Mouse (Mus musculus) gastrocnemius, adult 18-20 months (tissue): ENCODE data around the gene Tfec. TPM values are rescaled to one million over a fixed set of nuclear protein-coding genes. Genes with fewer than 3 reads are reported as not detected.

Experiments used
- DNase-seq: peaks from one replicate; pipeline ENCODE4 v3.0.0; 2021; ENCODE audit warnings: low spot score
- long read RNA-seq, 2 experiments: library from polyadenylated mRNA; stranded (forward); transcript quantifications; one replicate each; pipeline ENCODE4 v2.0.0; 2021
- total RNA-seq, 2 experiments: library from RNA; stranded (reverse); gene quantifications; 2 replicates each; pipeline ENCODE4 v1.2.3; 2021

Tfec gene
- not detected for total RNA-seq
- long read RNA-seq, experiment 1 = 0 reads
- long read RNA-seq, experiment 2 = 0 reads

GRCm38 (mm10) chr6:16898251-16898862 is at the start of gene Tfec:
Gene Tfec (minus strand): TSS chr6:16898441.
- DNase-seq = no peak

DNA sequence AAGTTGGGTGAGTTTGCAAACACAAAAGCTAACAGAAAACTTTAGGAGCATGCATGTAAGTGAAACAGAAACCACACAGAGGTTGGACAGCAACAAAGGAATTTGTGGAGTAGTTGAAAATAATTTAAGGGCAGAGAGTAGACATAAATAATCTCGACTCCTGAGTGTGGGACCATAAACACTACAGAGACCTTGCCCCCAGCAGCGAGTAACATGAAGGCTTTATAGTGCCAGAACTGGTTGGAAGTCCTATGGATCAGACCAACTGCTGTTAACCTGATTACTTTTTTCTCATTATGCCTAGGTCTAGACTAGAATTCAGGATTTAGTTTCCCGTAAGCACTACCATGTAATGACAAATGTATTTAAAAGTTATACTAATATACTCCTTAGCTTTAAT is 49.6 kb upstream of the Tfec start:
- DNase-seq = no peak

GRCm38 (mm10) chr6:16943513-16943912 is 45.3 kb upstream of the Tfec start:
- no peak for DNase-seq

DNA sequence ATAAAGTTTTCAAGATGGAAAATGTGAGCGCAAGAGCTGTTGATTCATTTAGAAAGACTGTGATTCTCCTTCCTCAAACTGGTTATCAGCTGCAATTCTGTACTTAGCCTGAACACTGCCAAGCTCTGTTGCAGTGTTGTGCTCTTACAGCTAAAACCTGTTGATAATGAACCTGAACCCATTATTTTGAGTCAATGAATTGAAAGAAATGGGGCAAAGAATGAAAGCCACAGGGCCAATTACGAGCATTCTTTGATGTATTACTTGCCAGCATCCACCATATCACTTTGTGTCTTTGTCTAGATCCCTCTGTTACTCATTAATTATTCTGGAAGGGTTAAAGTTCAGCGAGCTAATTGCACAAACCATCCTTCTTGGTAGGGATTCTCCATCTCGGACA is 44.2 kb upstream of the Tfec start:
- DNase-seq = no peak

GRCm38 (mm10) chr6:16931059-16931458 is 32.8 kb upstream of the Tfec start:
- DNase-seq = no peak

GRCm38 (mm10) chr6:16920111-16920656 is 21.9 kb upstream of the Tfec start:
- no peak for DNase-seq

DNA sequence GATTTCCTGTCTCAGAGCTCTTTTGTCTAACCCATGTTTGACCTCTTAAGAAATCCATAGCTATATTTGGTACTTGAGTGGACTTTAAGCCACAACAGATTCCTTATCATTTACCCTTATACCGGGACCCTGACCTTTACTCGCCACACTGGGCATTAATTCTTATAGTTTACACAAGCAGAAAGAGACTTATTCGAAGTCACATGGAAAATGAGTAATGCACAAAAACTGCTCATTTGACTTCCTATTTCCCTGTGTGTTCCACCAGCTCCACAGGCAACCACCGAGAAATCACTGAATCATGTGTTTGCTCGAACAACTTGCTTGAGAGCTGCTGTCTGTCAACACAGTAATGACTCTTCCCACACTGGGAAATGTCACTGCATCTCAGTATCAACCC is 6.4 kb downstream of the Tfec start:
- DNase-seq = no peak

GRCm38 (mm10) chr6:16883537-16884307 is 14.5 kb downstream of the Tfec start:
- DNase-seq = no peak

GRCm38 (mm10) chr6:16874021-16874542 is 24.2 kb downstream of the Tfec start:
- DNase-seq = no peak

- DNase-seq = no peak
Measured at GRCm38 (mm10) chr6:16870067-16870466, 28.2 kb downstream of the Tfec start.

DNA sequence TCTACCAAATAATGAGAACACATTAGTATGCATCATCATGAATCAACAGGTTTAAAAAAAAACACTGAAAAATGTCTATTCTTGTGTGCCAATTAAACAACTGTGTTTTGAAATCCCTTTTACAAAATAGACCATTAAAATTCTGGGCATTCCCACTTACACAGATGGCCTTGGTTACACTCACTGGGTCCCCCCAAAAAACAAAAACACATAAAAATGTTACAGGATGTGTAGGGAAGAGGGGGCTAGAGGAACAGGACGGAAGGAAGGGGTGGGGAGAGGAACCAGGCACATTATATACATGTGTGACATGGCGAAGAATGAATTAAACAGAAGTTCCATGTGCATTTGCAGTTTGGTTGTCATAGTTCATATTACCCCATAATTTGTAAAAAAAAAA is 29.9 kb downstream of the Tfec start:
- DNase-seq = no peak

DNA sequence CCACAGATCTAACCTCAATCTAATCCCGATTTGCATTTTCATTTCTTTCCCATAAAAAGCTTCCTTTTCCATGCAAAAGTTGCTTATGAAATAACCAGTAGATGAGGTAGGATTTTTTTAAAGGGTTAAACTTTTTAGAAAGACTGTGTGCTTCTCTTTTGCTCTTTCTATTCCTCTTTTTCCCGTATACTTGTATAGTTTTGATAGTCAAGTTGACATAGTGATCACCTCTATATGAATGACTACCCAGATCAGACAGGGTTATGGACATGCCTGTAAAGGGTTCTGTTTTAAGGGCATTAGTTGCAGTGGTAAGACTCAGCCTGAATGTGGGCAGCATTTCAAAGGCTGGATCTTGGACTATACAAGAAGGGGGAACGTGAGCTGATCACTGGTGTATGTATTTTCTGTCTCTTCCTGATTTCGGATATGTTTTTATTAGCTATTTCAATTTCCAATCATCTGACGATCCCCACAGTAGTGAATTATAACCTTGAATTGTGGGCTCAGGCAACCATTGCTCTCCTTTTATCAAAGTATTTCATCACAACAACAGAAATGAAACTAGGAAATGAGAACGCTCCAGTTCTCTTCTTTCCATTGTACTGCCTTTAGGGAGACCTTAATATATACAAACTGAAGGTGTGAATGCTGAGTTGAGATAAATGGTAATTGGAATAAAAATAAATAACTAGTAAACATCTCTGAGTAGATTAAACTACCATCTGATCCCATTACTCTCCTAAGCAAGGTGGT is 35.3 kb downstream of the Tfec start:
- no peak for DNase-seq

GRCm38 (mm10) chr6:16862050-16862449 is 36.2 kb downstream of the Tfec start:
- no peak for DNase-seq

- no peak for DNase-seq
Measured at GRCm38 (mm10) chr6:16855879-16856545, 42.2 kb downstream of the Tfec start.

DNA sequence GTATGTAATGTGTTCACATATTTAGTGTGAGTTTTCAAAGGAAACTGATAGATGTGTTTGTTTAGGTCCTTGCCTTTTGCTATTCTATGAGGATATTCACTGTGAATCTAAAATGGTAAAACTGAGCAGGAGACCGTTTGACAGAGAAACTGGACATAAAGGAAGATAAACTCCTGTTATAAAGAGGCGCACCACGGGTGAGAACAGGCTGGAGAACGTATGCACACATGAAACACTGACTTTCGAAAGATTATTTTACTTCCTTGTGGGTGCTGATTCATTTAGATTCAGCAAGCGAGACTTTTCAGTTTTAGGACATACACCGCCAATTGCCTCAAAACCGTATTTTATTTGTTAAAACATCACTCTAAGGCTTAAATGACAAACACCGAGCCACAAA is 43.3 kb downstream of the Tfec start:
- DNase-seq = no peak

GRCm38 (mm10) chr6:16846521-16846920 is 51.7 kb downstream of the Tfec start:
- no peak for DNase-seq

GRCm38 (mm10) chr6:16835631-16836030 is 62.6 kb downstream of the Tfec start:
- DNase-seq = no peak

- DNase-seq = no peak
Measured at GRCm38 (mm10) chr6:16828304-16828703, 69.9 kb downstream of the Tfec start.

DNA sequence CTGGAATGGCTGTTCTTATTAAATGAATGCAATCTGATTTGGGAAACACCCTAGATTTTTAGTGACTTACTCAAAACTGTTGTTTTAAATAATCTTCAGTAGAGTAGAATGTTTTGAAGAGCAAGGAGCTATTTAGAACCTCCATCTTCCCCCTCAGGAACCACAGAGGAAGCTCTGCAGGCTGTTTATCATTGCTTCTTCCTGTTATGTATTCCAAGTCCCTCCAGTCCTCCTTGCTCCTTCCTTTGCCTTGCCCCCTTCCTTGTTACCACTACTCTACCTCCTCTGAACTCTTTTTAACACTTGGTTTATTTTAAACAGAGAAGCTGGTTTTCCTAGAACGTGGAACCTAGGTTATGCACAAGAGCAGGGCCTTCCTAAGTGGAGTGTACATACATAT is 76.3 kb downstream of the Tfec start:
- no peak for DNase-seq

- no peak for DNase-seq
Measured at GRCm38 (mm10) chr6:16806302-16806701, 91.9 kb downstream of the Tfec start.

- DNase-seq = no peak
Measured at GRCm38 (mm10) chr6:16797669-16798068, 100.6 kb downstream of the Tfec start.
